Mouse (Mus musculus) spleen, adult 2 months (tissue): ENCODE measurements at regions not wholly inside any gene's neighbourhood (a gene's known extent, or its start where the extent isn't known, plus 50 kb on each side); places are given as distances from the start of the nearest gene placed in this dataset.
"Not testable (repeated sequence)": the region's sequence is repeated elsewhere in the genome, so short reads cannot be mapped to it uniquely, and the experiment has no call there.

Source experiments
- DNase-seq, 2 experiments: peaks; one replicate each; pipeline versions ENCODE4 v3.0.0 to v3.0.0-alpha.2; 2012 to 2021; ENCODE audit warnings: low spot score in 2 of 2, low read depth in 1 of 2
- H3K27ac ChIP-seq: fragments of 200-500 bp; 2 replicates; pipeline ENCODE4 v1.5.1; 2012; ENCODE audit warnings: low read length, inconsistent platforms; ENCODE audit not compliant: insufficient read depth
- H3K27me3 ChIP-seq: fragments of 200-500 bp; 2 replicates; pipeline ENCODE4 v1.6.1; 2012; ENCODE audit warnings: mild to moderate bottlenecking, moderate library complexity, low read length, inconsistent platforms; ENCODE audit not compliant: control insufficient read depth, insufficient read depth
- H3K36me3 ChIP-seq: fragments of 200-500 bp; 2 replicates; pipeline ENCODE4 v1.6.1; 2012; ENCODE audit warnings: mild to moderate bottlenecking, low read length, inconsistent platforms; ENCODE audit not compliant: control insufficient read depth, insufficient read depth
- H3K4me1 ChIP-seq: fragments of 200-500 bp; 2 replicates; pipeline ENCODE4 v1.6.1; 2011; ENCODE audit warnings: inconsistent platforms; ENCODE audit not compliant: control insufficient read depth, insufficient read depth, insufficient read length
- H3K4me3 ChIP-seq: fragments of 200-500 bp; 2 replicates; pipeline ENCODE4 v1.5.1; 2011; ENCODE audit warnings: mild to moderate bottlenecking, inconsistent platforms; ENCODE audit not compliant: insufficient read depth, insufficient read length; ENCODE audit errors: extremely low read depth
- CTCF ChIP-seq: fragments of 200-500 bp; IDR thresholded peaks from 2 replicates; pipeline ENCODE4 v1.5.1; 2011; ENCODE audit warnings: mild to moderate bottlenecking, inconsistent platforms; ENCODE audit not compliant: insufficient read depth, insufficient read length, insufficient replicate concordance; ENCODE audit errors: extremely low read depth
- POLR2A ChIP-seq: fragments of 200-500 bp; IDR thresholded peaks from 2 replicates; pipeline ENCODE4 v1.6.1; 2011; ENCODE audit warnings: low read depth, low read length, inconsistent platforms
- WGBS: fragments of 180-500 bp; shearing (Covaris S2); methylation state at CpG from one replicate; pipeline ENCODE4 v1.1.7; 2018; 5-methylcytosine and 5-hydroxymethylcytosine counted together

DNA sequence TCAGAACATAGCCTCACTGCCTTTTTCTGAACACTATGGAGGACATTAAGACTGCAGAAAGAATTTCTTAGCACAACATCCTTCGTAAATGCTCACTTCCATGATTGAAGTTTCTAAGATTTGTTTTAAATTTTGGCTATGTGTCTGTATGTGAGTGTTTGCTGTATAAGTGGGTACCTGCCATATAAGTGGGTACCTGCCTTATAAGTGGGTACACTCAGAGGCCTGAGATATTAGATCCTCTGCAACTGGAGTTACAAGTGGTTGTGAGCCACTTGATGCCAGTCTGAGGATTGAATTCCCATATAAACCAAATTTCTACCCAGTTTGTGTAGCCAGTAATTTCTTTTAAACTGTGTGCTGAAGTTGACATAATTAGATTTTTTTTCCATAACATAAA is 67.8 kb downstream of the Foxa2 start:
- 73% methylated on average over 1 of the region's 1 CpGs for WGBS
- Histone ChIP-seq H3K36me3 (no peaks in the 10 kb centered on the region), H3K4me1 (no peaks in the 10 kb centered on the region), H3K27ac (no peak overlapping the region), H3K4me3 (no peak overlapping the region), H3K27me3 (no peaks in the 10 kb centered on the region)
- no peak for DNase-seq
- no peak for TF ChIP-seq POLR2A
- TF ChIP-seq CTCF = no peak

DNA sequence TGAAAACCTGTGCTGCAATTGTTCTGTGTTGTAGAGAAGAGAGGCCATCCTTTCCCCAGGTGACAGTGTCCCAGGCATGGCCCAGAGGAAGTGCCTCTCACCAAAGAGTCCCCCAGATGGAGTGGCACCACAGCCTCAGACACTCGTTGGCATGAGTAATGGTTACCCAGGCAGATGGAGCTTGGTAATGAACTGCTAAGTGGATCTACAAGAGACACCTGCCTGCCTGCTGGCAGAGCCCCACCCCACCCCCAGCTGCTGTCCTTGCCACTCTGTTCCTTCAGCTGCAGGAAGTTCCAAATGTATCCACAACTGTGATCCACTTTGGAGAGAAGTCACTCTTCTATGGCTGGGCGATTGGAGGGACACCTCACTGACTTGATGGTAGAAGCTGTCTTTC is 72.0 kb downstream of the Foxa2 start:
- no peak for TF ChIP-seq CTCF
- no peak for TF ChIP-seq POLR2A
- Histone ChIP-seq H3K36me3 (no peaks in the 10 kb centered on the region), H3K4me1 (no peaks in the 10 kb centered on the region), H3K27me3 (no peaks in the 10 kb centered on the region), H3K27ac (no peak overlapping the region), H3K4me3 (no peak overlapping the region)
- DNase-seq = no peak
- WGBS = 57% methylated on average over 2 of the region's 2 CpGs

DNA sequence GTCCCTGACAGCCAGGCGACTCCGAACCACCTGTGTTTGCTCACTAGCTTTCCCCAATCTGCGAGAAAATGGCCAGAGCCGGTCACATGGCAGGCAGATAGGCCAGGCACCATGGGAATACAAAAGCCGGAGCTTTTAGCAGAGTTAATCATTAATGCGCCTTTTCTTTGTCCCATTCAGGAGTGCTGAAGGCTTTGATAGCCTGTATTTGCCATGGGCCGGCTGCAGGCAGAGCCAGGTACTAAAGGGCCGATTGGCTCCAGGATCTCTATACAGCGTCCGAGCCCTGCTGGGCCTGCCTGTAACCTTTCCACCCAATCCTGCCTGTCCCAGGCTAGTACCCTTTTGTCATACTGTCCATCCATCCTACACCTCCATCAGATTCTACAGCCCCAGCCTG is 78.1 kb downstream of the Foxa2 start:
- H3K36me3 ChIP-seq = no peaks in the 10 kb centered on the region
- H3K4me3 ChIP-seq = no peak overlapping the region
- 77% methylated on average over 10 of the region's 10 CpGs for WGBS
- DNase-seq = no peak
- TF ChIP-seq CTCF (no peak), POLR2A (no peak)
- no peaks in the 10 kb centered on the region for H3K27me3 ChIP-seq
- no peaks in the 10 kb centered on the region for H3K4me1 ChIP-seq
- no peak overlapping the region for H3K27ac ChIP-seq

DNA sequence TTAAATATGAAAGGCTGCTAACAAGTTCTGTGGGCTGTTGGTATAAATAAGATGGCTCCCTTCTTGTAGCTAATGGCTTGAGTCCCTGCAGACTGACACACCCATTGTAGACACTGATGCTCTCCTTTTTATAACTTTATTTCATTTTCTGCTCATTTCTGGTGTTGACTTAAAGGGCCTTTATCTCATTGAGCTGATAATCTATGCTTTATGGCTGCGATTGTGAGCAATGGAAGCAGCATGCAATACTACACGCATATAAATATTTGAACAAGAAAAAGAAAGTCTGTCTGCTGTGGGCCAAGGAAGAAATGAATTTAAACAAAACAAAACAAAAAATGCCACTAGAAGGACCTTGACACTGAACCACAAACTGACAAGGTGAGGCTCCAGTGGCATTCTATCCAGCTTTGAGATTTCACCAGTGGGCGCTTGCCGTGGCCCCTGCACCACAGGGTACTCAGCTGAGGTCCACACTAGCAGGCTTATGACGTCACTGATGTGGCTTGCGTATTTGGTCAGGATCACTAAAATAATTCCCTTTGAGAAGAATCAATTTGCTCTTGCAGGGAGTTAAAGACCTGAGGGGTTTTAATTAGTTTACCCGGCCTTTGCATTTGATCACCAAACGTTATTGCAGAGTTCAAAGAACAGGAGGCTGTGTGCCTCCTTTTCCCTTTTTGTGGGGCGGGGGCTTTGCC is 78.8 kb downstream of the Foxa2 start:
- Histone ChIP-seq H3K4me3 (no peak overlapping the region), H3K36me3 (no peaks in the 10 kb centered on the region), H3K27ac (no peak overlapping the region), H3K27me3 (no peaks in the 10 kb centered on the region), H3K4me1 (no peaks in the 10 kb centered on the region)
- TF ChIP-seq POLR2A = no peak
- no peak for TF ChIP-seq CTCF
- 78% methylated on average over 9 of the region's 9 CpGs for WGBS
- no peak for DNase-seq

DNA sequence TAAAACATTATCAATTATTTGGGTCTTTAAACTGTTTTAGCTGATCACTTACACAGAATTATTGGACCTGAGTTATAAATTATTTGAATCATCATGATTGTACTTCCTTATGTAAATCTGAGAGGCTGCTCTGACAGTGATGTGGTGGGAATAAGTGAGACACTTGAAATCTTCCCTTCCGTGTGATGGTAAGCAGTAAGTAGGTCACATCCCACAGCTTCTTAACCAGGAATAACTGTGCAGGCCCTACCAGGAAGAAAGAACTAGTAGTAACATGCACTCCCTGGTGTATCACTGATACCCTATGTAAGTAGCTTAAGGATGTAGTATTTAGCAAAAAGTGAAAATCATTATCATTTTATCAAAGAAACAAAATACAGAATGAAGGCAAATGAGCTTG is 83.5 kb downstream of the Foxa2 start:
- H3K4me1 ChIP-seq, DNase-seq, H3K27ac ChIP-seq, H3K36me3 ChIP-seq, H3K27me3 ChIP-seq, H3K4me3 ChIP-seq: not testable (repeated sequence)
- WGBS = 86% methylated on average over 1 of the region's 1 CpGs

DNA sequence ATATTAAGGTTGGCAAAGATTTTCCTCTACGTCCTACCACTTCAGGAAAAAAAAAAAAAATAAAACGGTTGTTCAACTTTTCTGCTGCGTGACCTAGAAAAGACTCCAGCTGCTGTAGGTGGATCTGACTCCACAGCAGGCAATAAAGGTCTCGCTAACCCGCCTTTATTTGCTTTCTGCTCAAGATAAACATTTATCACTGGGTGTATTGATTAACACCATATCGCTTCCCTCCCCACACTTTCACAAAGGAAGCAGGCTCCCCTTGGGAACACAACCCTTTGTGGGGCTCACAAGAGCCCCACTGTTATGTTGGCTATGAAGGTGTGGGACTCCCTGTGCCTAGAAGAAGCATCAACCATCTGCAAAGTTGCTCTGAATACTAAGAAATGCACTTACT is 85.1 kb downstream of the Foxa2 start:
- no peaks in the 10 kb centered on the region for H3K36me3 ChIP-seq
- no peak overlapping the region for H3K27ac ChIP-seq
- WGBS = 68% methylated on average over 6 of the region's 6 CpGs
- H3K27me3 ChIP-seq = no peaks in the 10 kb centered on the region
- DNase-seq = no peak
- no peak for TF ChIP-seq CTCF
- no peak for TF ChIP-seq POLR2A
- H3K4me3 ChIP-seq = no peak overlapping the region
- no peaks in the 10 kb centered on the region for H3K4me1 ChIP-seq

DNA sequence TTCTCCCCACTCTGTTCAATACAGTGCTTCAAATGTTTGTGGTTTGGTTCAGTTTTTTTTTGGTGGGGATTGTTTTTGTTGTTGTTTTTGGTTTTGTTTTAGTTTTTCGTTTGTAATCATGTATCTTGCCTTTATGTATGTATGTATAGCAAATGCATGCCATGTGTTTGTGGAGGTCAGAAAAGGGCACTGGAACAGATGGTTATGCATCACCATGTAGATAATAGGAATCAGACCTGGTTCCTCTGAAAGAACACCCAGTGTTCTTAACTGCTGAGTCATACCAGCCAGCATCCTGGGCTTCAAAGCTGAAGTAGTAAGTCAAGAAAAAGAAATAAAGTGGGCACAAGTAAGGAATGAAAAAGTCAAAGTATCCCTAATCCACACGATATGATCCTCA is 92.6 kb downstream of the Foxa2 start:
- 74% methylated on average over 2 of the region's 2 CpGs for WGBS
- no peaks in the 10 kb centered on the region for H3K27me3 ChIP-seq
- no peak for DNase-seq
- H3K4me3 ChIP-seq = no peak overlapping the region
- no peaks in the 10 kb centered on the region for H3K36me3 ChIP-seq
- TF ChIP-seq CTCF (no peak), POLR2A (no peak)
- H3K27ac ChIP-seq = no peak overlapping the region
- H3K4me1 ChIP-seq = no peaks in the 10 kb centered on the region
